Mouse (Mus musculus): Measurements from ENCODE around the gene Foxp2. TPM values are rescaled to one million over a fixed set of nuclear protein-coding genes. Genes with fewer than 3 reads are reported as not detected.

Foxp2 gene
- polyA plus RNA-seq, 1 experiment from 2014 or later = 8.7 TPM

DNA sequence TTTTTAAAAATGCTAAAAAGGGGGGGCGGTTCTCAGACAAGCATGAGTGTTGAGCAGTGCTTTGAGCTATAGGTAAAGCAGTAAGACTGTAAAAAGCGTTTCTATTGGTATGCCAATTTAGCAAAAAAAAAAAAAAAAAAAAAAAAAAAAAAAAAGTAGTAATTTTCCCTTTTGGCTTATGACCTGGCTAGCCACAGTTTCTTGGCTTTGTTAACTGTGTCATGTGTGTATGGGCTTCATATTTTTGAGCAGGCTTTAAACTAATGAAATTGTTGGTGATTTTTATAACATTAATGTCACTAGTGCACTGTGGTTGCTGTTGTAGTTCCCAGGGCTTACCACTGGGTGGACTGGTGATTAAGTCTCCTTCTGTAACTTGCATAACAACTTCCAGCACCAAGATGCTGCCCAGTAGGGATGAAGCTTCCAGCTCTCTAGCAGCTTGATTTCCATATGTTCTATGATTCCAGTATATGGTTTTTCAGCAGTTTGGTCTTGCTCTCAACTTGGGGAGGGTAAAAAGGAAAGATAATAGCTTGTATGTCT lies 262.4 kb downstream of the Foxp2 start:
- no peak for ATAC-seq (ENCODE audit: low FRiP score, low TSS enrichment)

DNA sequence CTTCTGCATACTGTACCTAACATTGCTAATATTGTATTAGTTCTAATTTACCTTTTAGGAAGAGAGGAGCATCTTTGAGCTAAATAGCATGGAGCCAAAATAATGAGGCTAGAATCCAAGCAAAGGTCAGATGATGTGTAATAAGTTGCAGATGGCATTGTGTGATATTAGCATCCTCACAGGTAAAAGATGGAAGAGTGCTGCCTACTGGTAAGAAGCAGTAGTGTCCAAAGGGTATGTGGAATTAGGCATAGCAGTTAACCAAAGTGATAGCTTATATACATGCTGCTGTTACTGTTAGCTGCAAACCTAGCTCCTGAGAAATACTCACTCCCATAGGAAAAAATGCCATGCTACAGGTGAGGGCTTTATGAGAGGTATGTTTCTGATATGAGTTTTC lies 275.6 kb downstream of the Foxp2 start:
- H3K9me3 ChIP-seq (ENCODE audit: control insufficient read depth, low read length) = no peaks in the 10 kb centered on the region
- no peak for ATAC-seq (ENCODE audit: low FRiP score, low TSS enrichment)
- H3K27me3 ChIP-seq (ENCODE audit: control insufficient read depth, insufficient read depth, low read length) = no peaks in the 10 kb centered on the region
- H3K4me3 ChIP-seq (ENCODE audit: low read length) = no peak overlapping the region
- no peaks in the 10 kb centered on the region for H3K36me3 ChIP-seq (ENCODE audit: control insufficient read depth, insufficient read depth, low read length)
- no peak overlapping the region for H3K9ac ChIP-seq (ENCODE audit: low read depth, low read length)
- H3K4me1 ChIP-seq (ENCODE audit: control insufficient read depth, insufficient read depth, low read length) = no peaks in the 10 kb centered on the region
- H3K27ac ChIP-seq (ENCODE audit: low read depth, low read length) = no peak overlapping the region
- no peak overlapping the region for H3K4me2 ChIP-seq (replicated peaks; ENCODE audit: low read depth, low read length)

More for the DNA sequence above, 262.4 kb downstream of the Foxp2 start:
- Histone ChIP-seq H3K36me3 (ENCODE audit: control insufficient read depth, insufficient read depth, low read length) (no peaks in the 10 kb centered on the region), H3K27me3 (ENCODE audit: control insufficient read depth, insufficient read depth, low read length) (no peaks in the 10 kb centered on the region), H3K9me3 (ENCODE audit: control insufficient read depth, low read length) (no peaks in the 10 kb centered on the region), H3K4me1 (ENCODE audit: control insufficient read depth, insufficient read depth, low read length) (no peaks in the 10 kb centered on the region), H3K9ac (ENCODE audit: low read depth, low read length) (no peak overlapping the region), H3K4me3 (ENCODE audit: low read length) (no peak overlapping the region), H3K27ac (ENCODE audit: low read depth, low read length) (no peak overlapping the region), H3K4me2 (replicated peaks; ENCODE audit: low read depth, low read length) (no peak overlapping the region)
- WGBS = 72% methylated on average over 2 of the region's 2 CpGs

DNA sequence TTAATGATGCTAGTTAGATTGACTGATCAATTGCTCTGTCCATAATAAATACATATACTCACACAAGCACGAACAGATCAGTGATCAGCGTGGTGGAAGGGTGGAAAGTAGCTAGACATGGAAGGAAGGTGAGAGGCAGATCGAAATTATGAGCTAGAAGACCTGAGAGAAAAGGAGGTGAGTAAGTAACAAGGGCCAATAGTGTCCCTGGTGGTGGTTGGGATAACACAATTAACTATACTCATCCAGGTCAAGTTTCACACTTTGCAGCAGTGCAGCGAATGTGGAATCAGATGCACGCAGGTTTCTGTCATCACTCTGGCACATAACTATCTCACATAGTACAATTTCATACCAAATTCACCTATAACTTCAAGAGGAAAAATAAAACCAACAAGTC lies 291.7 kb downstream of the Foxp2 start:
- Histone ChIP-seq H3K9ac (ENCODE audit: low read depth, low read length) (no peak overlapping the region), H3K4me3 (ENCODE audit: low read length) (no peak overlapping the region), H3K27ac (ENCODE audit: low read depth, low read length) (no peak overlapping the region), H3K36me3 (ENCODE audit: control insufficient read depth, insufficient read depth, low read length) (no peaks in the 10 kb centered on the region), H3K4me1 (ENCODE audit: control insufficient read depth, insufficient read depth, low read length) (0 out of 2 replicates have a peak, but pooled peaks cover 9% of the 10 kb centered on the region), H3K27me3 (ENCODE audit: control insufficient read depth, insufficient read depth, low read length) (no peaks in the 10 kb centered on the region), H3K4me2 (replicated peaks; ENCODE audit: low read depth, low read length) (no peak overlapping the region), H3K9me3 (ENCODE audit: control insufficient read depth, low read length) (no peaks in the 10 kb centered on the region)
- WGBS = 75% methylated on average over 5 of the region's 5 CpGs
- no peak for ATAC-seq (ENCODE audit: low FRiP score, low TSS enrichment)

DNA sequence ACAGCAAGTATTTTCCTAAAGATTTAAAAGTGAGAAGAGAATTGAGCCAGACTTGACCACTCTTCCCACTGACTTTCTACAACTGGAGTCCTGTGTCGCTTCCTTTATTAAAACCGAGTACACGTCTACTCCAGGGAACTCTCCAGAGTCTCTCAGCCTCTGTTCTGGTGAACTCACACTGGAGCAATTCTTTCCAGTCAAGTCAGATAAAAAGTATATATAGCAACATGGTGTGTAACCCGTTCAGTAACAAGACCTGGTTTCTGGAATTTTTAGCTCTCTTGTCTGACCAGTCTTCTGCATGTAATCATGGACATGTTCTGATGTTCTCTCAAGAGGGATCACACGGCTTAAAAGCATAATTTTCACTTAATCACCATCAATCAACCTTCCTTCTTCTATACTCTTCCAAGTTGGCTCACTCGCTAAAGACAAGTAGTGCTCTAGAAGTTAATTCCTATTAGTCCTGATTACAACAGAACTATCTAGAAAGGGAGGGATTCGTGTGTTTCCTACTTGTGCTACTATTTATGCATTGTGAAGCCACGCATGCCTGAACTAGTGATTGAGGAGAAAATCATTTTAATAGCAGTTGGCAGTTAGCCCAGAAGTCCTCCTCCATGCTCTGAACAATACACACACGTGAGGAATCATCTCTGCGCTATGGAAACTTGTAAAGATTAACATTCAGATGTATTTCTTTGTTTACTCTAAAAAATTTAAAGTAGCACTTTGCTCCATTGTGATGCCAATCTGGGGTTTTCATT lies 341.2 kb downstream of the Foxp2 start:
- H3K27me3 ChIP-seq (ENCODE audit: control insufficient read depth, insufficient read depth, low read length) = no peaks in the 10 kb centered on the region
- no peaks in the 10 kb centered on the region for H3K36me3 ChIP-seq (ENCODE audit: control insufficient read depth, insufficient read depth, low read length)
- H3K4me1 ChIP-seq (ENCODE audit: control insufficient read depth, insufficient read depth, low read length) = no peaks in the 10 kb centered on the region
- no peak overlapping the region for H3K4me3 ChIP-seq (ENCODE audit: low read length)
- H3K4me2 ChIP-seq (replicated peaks; ENCODE audit: low read depth, low read length) = no peak overlapping the region
- H3K9me3 ChIP-seq (ENCODE audit: control insufficient read depth, low read length) = no peaks in the 10 kb centered on the region
- H3K27ac ChIP-seq (ENCODE audit: low read depth, low read length) = no peak overlapping the region
- H3K9ac ChIP-seq (ENCODE audit: low read depth, low read length) = no peak overlapping the region
- no peak for ATAC-seq (ENCODE audit: low FRiP score, low TSS enrichment)
- 66% methylated on average over 10 of the region's 10 CpGs for WGBS

- Histone ChIP-seq H3K4me2 (replicated peaks; ENCODE audit: low read depth, low read length) (0 out of 2 replicates have a peak overlapping the region, but pooled peaks have one; percentile 11), H3K27ac (ENCODE audit: low read depth, low read length) (no peak overlapping the region), H3K27me3 (ENCODE audit: control insufficient read depth, insufficient read depth, low read length) (no peaks in the 10 kb centered on the region), H3K9ac (ENCODE audit: low read depth, low read length) (no peak overlapping the region), H3K4me3 (ENCODE audit: low read length) (no peak overlapping the region), H3K9me3 (ENCODE audit: control insufficient read depth, low read length) (no peaks in the 10 kb centered on the region), H3K36me3 (ENCODE audit: control insufficient read depth, insufficient read depth, low read length) (no peaks in the 10 kb centered on the region), H3K4me1 (ENCODE audit: control insufficient read depth, insufficient read depth, low read length) (no peaks in the 10 kb centered on the region)
- no peak; the same call in 1 of the 2 replicates for ATAC-seq (ENCODE audit: low FRiP score, low TSS enrichment)
- 24% methylated on average over 7 of the region's 7 CpGs for WGBS
Measured at GRCm38 (mm10) chr6:15257393-15257792, 356.2 kb downstream of the Foxp2 start.

- no peak overlapping the region for H3K27ac ChIP-seq (ENCODE audit: low read depth, low read length)
- no peak overlapping the region for H3K4me2 ChIP-seq (replicated peaks; ENCODE audit: low read depth, low read length)
- ATAC-seq (ENCODE audit: low FRiP score, low TSS enrichment) = no peak
- H3K4me3 ChIP-seq (ENCODE audit: low read length) = no peak overlapping the region
- no peaks in the 10 kb centered on the region for H3K9me3 ChIP-seq (ENCODE audit: control insufficient read depth, low read length)
- no peaks in the 10 kb centered on the region for H3K4me1 ChIP-seq (ENCODE audit: control insufficient read depth, insufficient read depth, low read length)
- WGBS = 57% methylated on average over 6 of the region's 6 CpGs
- H3K27me3 ChIP-seq (ENCODE audit: control insufficient read depth, insufficient read depth, low read length) = no peaks in the 10 kb centered on the region
- H3K9ac ChIP-seq (ENCODE audit: low read depth, low read length) = no peak overlapping the region
- no peaks in the 10 kb centered on the region for H3K36me3 ChIP-seq (ENCODE audit: control insufficient read depth, insufficient read depth, low read length)
Measured at GRCm38 (mm10) chr6:15257893-15258292, 356.7 kb downstream of the Foxp2 start.

DNA sequence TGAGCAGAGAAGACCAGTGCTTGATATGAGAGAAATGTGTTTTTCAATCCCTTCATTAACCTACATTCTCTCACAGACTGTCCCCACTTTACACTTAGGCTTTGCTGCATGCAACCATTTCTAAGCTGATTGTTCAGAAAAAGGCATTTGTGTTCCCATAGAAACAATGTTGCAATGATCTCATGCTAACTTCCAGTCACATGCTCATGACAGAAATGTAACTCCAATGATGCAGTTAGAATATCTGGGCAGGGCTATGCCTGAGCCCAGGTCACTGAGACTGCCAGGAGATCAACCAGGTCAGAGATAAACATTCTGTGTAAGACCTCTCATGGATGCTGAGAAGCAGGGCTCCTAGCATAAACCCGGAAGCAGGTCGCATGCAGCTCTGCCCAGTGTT lies 367.0 kb downstream of the Foxp2 start:
- WGBS = 79% methylated on average over 2 of the region's 2 CpGs
- no peak for ATAC-seq (ENCODE audit: low FRiP score, low TSS enrichment)
- Histone ChIP-seq H3K4me2 (replicated peaks; ENCODE audit: low read depth, low read length) (no peak overlapping the region), H3K36me3 (ENCODE audit: control insufficient read depth, insufficient read depth, low read length) (no peaks in the 10 kb centered on the region), H3K9ac (ENCODE audit: low read depth, low read length) (no peak overlapping the region), H3K27ac (ENCODE audit: low read depth, low read length) (no peak overlapping the region), H3K9me3 (ENCODE audit: control insufficient read depth, low read length) (no peaks in the 10 kb centered on the region), H3K27me3 (ENCODE audit: control insufficient read depth, insufficient read depth, low read length) (no peaks in the 10 kb centered on the region), H3K4me1 (ENCODE audit: control insufficient read depth, insufficient read depth, low read length) (no peaks in the 10 kb centered on the region), H3K4me3 (ENCODE audit: low read length) (no peak overlapping the region)

DNA sequence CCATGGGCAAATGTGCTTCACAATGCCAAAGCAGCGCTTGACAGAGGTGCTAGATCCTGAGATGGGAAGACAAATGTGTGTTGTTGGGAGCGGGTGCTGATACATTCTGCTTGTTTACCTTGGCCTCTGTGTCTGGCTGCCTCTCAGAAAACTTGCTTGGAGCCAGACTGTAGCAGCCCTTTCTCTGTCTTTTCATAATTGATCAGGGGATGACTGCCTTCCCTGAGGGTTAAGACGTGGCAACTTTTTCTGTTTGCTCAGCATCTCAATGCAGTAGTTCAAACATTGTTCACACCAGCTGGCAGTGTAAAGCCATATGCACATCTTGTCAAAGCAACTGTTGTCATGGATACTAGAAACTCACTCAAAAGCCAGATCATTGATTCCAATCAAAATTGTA lies 384.1 kb downstream of the Foxp2 start:
- Histone ChIP-seq H3K9ac (ENCODE audit: low read depth, low read length) (no peak overlapping the region), H3K27me3 (ENCODE audit: control insufficient read depth, insufficient read depth, low read length) (no peaks in the 10 kb centered on the region), H3K4me3 (ENCODE audit: low read length) (no peak overlapping the region), H3K27ac (ENCODE audit: low read depth, low read length) (no peak overlapping the region), H3K4me1 (ENCODE audit: control insufficient read depth, insufficient read depth, low read length) (0 out of 2 replicates have a peak, but pooled peaks cover 3% of the 10 kb centered on the region), H3K36me3 (ENCODE audit: control insufficient read depth, insufficient read depth, low read length) (no peaks in the 10 kb centered on the region), H3K9me3 (ENCODE audit: control insufficient read depth, low read length) (no peaks in the 10 kb centered on the region), H3K4me2 (replicated peaks; ENCODE audit: low read depth, low read length) (no peak overlapping the region)
- WGBS = 29% methylated on average over 3 of the region's 3 CpGs
- ATAC-seq (ENCODE audit: low FRiP score, low TSS enrichment) = no peak

DNA sequence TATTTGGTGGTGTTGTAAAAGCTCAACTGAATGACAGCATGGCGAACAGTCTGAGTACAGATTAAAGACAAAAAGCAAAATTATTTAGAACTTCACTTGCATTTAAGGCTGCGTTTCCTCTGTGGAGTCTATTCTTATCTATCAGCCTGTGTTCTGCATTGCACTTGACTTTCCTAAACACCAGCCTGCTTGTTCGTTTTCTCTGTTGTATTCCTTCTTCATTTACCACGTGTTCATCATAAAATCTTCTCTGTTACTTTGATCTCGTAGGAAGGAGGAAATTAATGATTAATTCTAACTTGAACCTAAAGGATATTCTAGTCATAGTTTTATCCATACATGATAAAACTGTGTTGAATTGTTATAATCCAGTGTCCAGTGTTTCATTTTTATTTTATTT lies 392.9 kb downstream of the Foxp2 start:
- H3K36me3 ChIP-seq (ENCODE audit: control insufficient read depth, insufficient read depth, low read length) = no peaks in the 10 kb centered on the region
- no peaks in the 10 kb centered on the region for H3K27me3 ChIP-seq (ENCODE audit: control insufficient read depth, insufficient read depth, low read length)
- H3K9ac ChIP-seq (ENCODE audit: low read depth, low read length) = no peak overlapping the region
- H3K4me2 ChIP-seq (replicated peaks; ENCODE audit: low read depth, low read length) = no peak overlapping the region
- no peak for ATAC-seq (ENCODE audit: low FRiP score, low TSS enrichment)
- H3K9me3 ChIP-seq (ENCODE audit: control insufficient read depth, low read length) = no peaks in the 10 kb centered on the region
- H3K4me1 ChIP-seq (ENCODE audit: control insufficient read depth, insufficient read depth, low read length) = no peaks in the 10 kb centered on the region
- no peak overlapping the region for H3K4me3 ChIP-seq (ENCODE audit: low read length)
- WGBS = 78% methylated on average over 5 of the region's 5 CpGs
- H3K27ac ChIP-seq (ENCODE audit: low read depth, low read length) = no peak overlapping the region

Data from kidney, embryonic 14.5 days (tissue).